Mouse (Mus musculus) ES-Bruce4 (cell line): ENCODE results near the gene Tldc1.

Experiments
- CTCF ChIP-seq: IDR thresholded peaks from one replicate; pipeline ENCODE4 v1.8.1; 2011; ENCODE audit warnings: low read depth, low read length
- EP300 ChIP-seq: IDR thresholded peaks from 2 replicates; pipeline ENCODE4 v1.6.1; 2011; ENCODE audit warnings: low read depth, low read length; ENCODE audit not compliant: insufficient read depth
- POLR2A ChIP-seq: IDR thresholded peaks from one replicate; pipeline ENCODE4 v1.8.1; 2011; ENCODE audit warnings: low read length; ENCODE audit not compliant: insufficient read depth

DNA sequence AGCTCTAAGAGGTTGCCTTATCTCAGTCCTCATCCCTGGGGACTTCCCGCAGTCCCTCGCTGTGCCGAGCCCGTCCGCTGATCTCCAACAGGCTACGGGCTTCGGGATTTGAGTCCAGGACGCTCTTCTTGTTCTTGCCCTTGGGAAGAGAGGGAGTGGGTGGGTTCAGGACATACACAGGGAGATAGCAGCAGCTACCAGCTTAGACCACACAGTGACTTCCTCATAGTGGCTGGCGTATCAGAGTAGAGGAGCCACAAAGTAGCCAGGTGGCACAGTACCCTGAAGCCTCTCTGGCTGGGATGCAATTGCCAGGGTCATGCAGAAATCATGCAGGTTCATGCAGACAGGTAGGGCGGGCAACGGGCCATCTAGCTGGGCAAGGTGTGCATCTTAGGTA is 16.5 kb downstream of the Tldc1 start:
- no peak for TF ChIP-seq CTCF
- no peak for TF ChIP-seq EP300
- no peak for TF ChIP-seq POLR2A
